ENCODE assay signal across 8 mouse cellular contexts in genomic region chr9:44483510-44484044, GRCm38 (mm10). TPM values are rescaled to one million over a fixed set of nuclear protein-coding genes. Genes with fewer than 3 reads are reported as not detected.
DNase-seq lines count a peak whose midpoint lies in the region; ATAC-seq and TF ChIP-seq lines count a peak whose summit lies in the region.

No protein-coding gene starts in this region.

- no peaks in the 10 kb centered on the region for H3K27me3 ChIP-seq in intestine, embryonic 14.5 days (replicated peaks; ENCODE audit: control insufficient read depth, insufficient read depth, low read length)
- peaks cover 3% of the 10 kb centered on the region; the same call in 1 of the 2 replicates for H3K27me3 ChIP-seq in liver, embryonic 11.5 days (replicated peaks; ENCODE audit: control insufficient read depth, insufficient read depth, low read length)

- ATAC-seq in intestine, embryonic 14.5 days (replicated peaks; ENCODE audit: low FRiP score, low TSS enrichment, low read depth) = peak; percentile 16
- 0 out of 2 replicates have a peak, but pooled peaks have one; percentile 23 for ATAC-seq in liver, embryonic 11.5 days (replicated peaks; ENCODE audit: low FRiP score)

- no peak for TF ChIP-seq CTCF in gastrocnemius, adult 2 months (IDR thresholded peaks at IDR 0.05)

- peak overlapping the region; percentile 76 for H3K4me2 ChIP-seq in intestine, embryonic 14.5 days (ENCODE audit: low read length)
- peak overlapping the region; percentile 84 for H3K4me2 ChIP-seq in liver, embryonic 11.5 days

- H3K9ac ChIP-seq in intestine, embryonic 14.5 days (ENCODE audit: low read length) = peak overlapping the region; percentile 86
- peak overlapping the region; percentile 80 for H3K9ac ChIP-seq in liver, embryonic 11.5 days (ENCODE audit: low read depth, low read length)

- peak; percentile 69 to 74 for DNase-seq in right cerebral cortex, postnatal 10 days (ENCODE audit: low spot score in 2 of 2)
- no peak for DNase-seq in right cerebral cortex, adult 18-20 months
- peak; percentile 79 for DNase-seq in cerebellum, adult 11-12 months
- peak; percentile 82 for DNase-seq in gastrocnemius, adult 2 months
- DNase-seq in intestine, embryonic 14.5 days (ENCODE audit: low spot score) = peak; percentile 84
- DNase-seq in liver, embryonic 11.5 days (ENCODE audit: low spot score) = no peak
- DNase-seq in naive thymus-derived CD4-positive, alpha-beta T cell, adult 2 months (ENCODE audit: low read depth) = peak; percentile 52
- DNase-seq in yolk sac, embryonic 10.5 days (ENCODE audit: low spot score) = peak; percentile 80

- H3K36me3 ChIP-seq in intestine, embryonic 14.5 days (ENCODE audit: control insufficient read depth, insufficient read depth, low read length) = no peaks in the 10 kb centered on the region
- no peaks in the 10 kb centered on the region for H3K36me3 ChIP-seq in liver, embryonic 11.5 days (ENCODE audit: control insufficient read depth, insufficient read depth, low read length)

- under 1% methylated on average over 12 of the region's 12 CpGs for WGBS in intestine, embryonic 14.5 days
- WGBS in liver, embryonic 11.5 days = under 1% methylated on average over 12 of the region's 12 CpGs

- peaks cover 53% of the 10 kb centered on the region for H3K4me1 ChIP-seq in intestine, embryonic 14.5 days (replicated peaks; ENCODE audit: control insufficient read depth, insufficient read depth, low read length)
- peaks cover 51% of the 10 kb centered on the region for H3K4me1 ChIP-seq in liver, embryonic 11.5 days (replicated peaks; ENCODE audit: control insufficient read depth, insufficient read depth, low read length)

- peak overlapping the region; percentile 100 for H3K4me3 ChIP-seq in gastrocnemius, adult 2 months
- peak overlapping the region; percentile 98 for H3K4me3 ChIP-seq in intestine, embryonic 14.5 days (ENCODE audit: low read depth, low read length)
- peak overlapping the region; percentile 78 for H3K4me3 ChIP-seq in liver, embryonic 11.5 days (ENCODE audit: low read depth, low read length)

- intact Hi-C loops in gastrocnemius, adult 2 months (cut with DNase I) = loop anchor here (1.0 kb wide), 1 partner anchor 16 kb away; no protein-coding TSS in a partner anchor

- H3K27ac ChIP-seq in gastrocnemius, adult 2 months = peak overlapping the region; percentile 97
- peak overlapping the region; percentile 90 for H3K27ac ChIP-seq in intestine, embryonic 14.5 days (ENCODE audit: low read depth)
- peak overlapping the region; percentile 73 for H3K27ac ChIP-seq in liver, embryonic 11.5 days (ENCODE audit: low read depth, low read length)

- H3K9me3 ChIP-seq in intestine, embryonic 14.5 days (ENCODE audit: control insufficient read depth, low read length) = no peaks in the 10 kb centered on the region
- no peaks in the 10 kb centered on the region for H3K9me3 ChIP-seq in liver, embryonic 11.5 days (ENCODE audit: control insufficient read depth, low read length)

RNA-seq across cellular contexts. Expression of gene Bcl9l, which starts 1.0 kb away (rescaled TPM):
- total RNA-seq in gastrocnemius, adult 2 months (2021) = 10 to 100 TPM; 38.3 to 43.6 TPM
- 10.2 TPM in 2 replicates for polyA plus RNA-seq in intestine, embryonic 14.5 days (2014; fragmentation: Nextera tagmentation; extraction: Ambion mirVana)
- polyA plus RNA-seq in liver, embryonic 11.5 days (2014; fragmentation: Nextera tagmentation; extraction: Ambion mirVana) = 4.1 and 5.0 TPM in 2 replicates

RNA-seq across cellular contexts. Expression of gene Upk2, which starts 28.8 kb away (rescaled TPM):
- under 1 TPM; 0.22 to 0.23 TPM for total RNA-seq in gastrocnemius, adult 2 months (2021)
- polyA plus RNA-seq in intestine, embryonic 14.5 days (2014; fragmentation: Nextera tagmentation; extraction: Ambion mirVana) = 2.1 and 2.3 TPM in 2 replicates
- polyA plus RNA-seq in liver, embryonic 11.5 days (2014; fragmentation: Nextera tagmentation; extraction: Ambion mirVana) = not detected in 2 replicates

RNA-seq across cellular contexts. Expression of gene Foxr1, which starts 42.6 kb away (rescaled TPM):
- total RNA-seq in gastrocnemius, adult 2 months (2021) = not detected
- not detected in 2 replicates for polyA plus RNA-seq in intestine, embryonic 14.5 days (2014; fragmentation: Nextera tagmentation; extraction: Ambion mirVana)
- polyA plus RNA-seq in liver, embryonic 11.5 days (2014; fragmentation: Nextera tagmentation; extraction: Ambion mirVana) = not detected in 2 replicates

Comparison
In these comparisons a context has a peak if more than half of its experiments do, and no peak if none do; other contexts are left out.
1. DNase-seq: peak in right cerebral cortex, postnatal 10 days (2 of 2), cerebellum, adult 11-12 months (single experiment), gastrocnemius, adult 2 months (single experiment), intestine, embryonic 14.5 days (single experiment), naive thymus-derived CD4-positive, alpha-beta T cell, adult 2 months (single experiment) and yolk sac, embryonic 10.5 days (single experiment); none in right cerebral cortex, adult 18-20 months (single experiment) and liver, embryonic 11.5 days (single experiment).
2. Peak in every context shown above with its lines, with median percentiles within 50 percentile points of each other: H3K27ac ChIP-seq and H3K4me3 ChIP-seq.